Mouse (Mus musculus) C2C12 (cell line): ENCODE data around the gene Golga4.

Experiments used
- CTCF ChIP-seq: IDR thresholded peaks from one replicate; pipeline ENCODE4 v1.5.1; 2011; ENCODE audit not compliant: control insufficient read depth, insufficient read depth, insufficient read length
- FOSL1 ChIP-seq: IDR thresholded peaks from one replicate; pipeline ENCODE4 v1.8.0; 2011; ENCODE audit warnings: mild to moderate bottlenecking, low read length; ENCODE audit not compliant: poor library complexity, insufficient read depth, severe bottlenecking
- MAX ChIP-seq: IDR thresholded peaks from one replicate; pipeline ENCODE4 v1.6.1; 2011; ENCODE audit warnings: mild to moderate bottlenecking, control low read depth
- USF1 ChIP-seq: IDR thresholded peaks from one replicate; pipeline ENCODE4 v1.6.1; 2011; ENCODE audit warnings: low read depth, mild to moderate bottlenecking, control low read depth, moderate library complexity

DNA sequence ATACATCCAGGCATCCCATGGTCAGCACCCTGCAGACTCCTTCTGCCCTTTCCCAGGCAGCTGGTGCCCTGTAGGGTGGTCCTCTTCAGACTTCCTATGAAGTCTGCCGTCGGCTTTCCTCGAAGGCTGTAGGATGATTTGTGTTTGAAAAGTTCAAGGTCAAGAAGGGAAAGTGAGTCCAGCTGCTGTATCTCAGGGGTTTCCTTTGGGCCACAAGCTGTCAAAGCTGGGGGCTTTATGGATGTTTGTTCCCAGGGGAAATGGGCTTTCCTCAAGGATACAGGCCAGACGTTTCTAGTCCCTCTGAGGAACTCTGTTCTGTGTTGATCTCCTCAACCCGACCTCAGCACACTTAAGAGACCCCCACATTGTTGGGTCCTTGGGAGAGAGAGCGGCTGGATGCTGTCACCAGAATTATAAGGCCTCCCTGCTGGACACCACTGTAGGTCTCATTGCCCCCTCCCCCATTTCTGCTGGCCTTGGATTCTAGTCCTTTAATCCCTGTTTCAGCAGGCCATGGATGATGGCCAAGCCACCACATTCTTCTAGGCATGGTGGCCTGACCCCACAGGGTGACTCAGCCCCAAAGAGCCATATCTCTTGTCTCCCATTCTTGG is 123.8 kb downstream of the Golga4 start:
- TF ChIP-seq CTCF (no peak), FOSL1 (no peak), MAX (no peak), USF1 (no peak)
